Mouse (Mus musculus) left cerebral cortex, adult 2 months (tissue): Measurements from ENCODE around the gene Atpaf1. TPM values are rescaled to one million over a fixed set of nuclear protein-coding genes. Genes with fewer than 3 reads are reported as not detected.

Experiments used
- DNase-seq, 2 experiments: peaks; one replicate each; pipeline ENCODE4 v3.0.0; 2021 to 2022; ENCODE audit warnings: low spot score in 2 of 2, mixed read lengths in 1 of 2; ENCODE audit errors: extremely low spot score in 1 of 2
- H3K27ac ChIP-seq: fragments of 200-600 bp; 2 replicates; pipeline ENCODE4 v1.8.1; 2022
- H3K4me3 ChIP-seq: fragments of 200-600 bp; 2 replicates; pipeline ENCODE4 v1.8.1; 2022
- CTCF ChIP-seq: fragments of 200-600 bp; IDR thresholded peaks from 2 replicates; pipeline ENCODE4 v1.8.1; 2022; ENCODE audit warnings: antibody characterized with exemption, mild to moderate bottlenecking, moderate library complexity
- intact Hi-C: fragments of 180-260 bp; cut with DNase I; formaldehyde crosslinking; loops from one replicate; pipeline ENCODE4 v1.15.1; 2025
- total RNA-seq, 2 experiments: library from RNA; stranded (reverse); gene quantifications; 2 replicates each; pipeline ENCODE4 v1.2.3; 2021

Atpaf1 gene
- total RNA-seq, 2 experiments from 2014 or later: 74.6 to 74.8 TPM

GRCm38 (mm10) chr4:115855100-115855499 is 70.5 kb downstream of the Atpaf1 start:
- DNase-seq: no peak
- Histone ChIP-seq H3K4me3 (no peak overlapping the region), H3K27ac (no peak overlapping the region)
- intact Hi-C loops: no loop called here
- no peak for TF ChIP-seq CTCF

- TF ChIP-seq CTCF: no peak
- Histone ChIP-seq H3K27ac (no peak overlapping the region), H3K4me3 (no peak overlapping the region)
- intact Hi-C loops: no loop called here
- no peak for DNase-seq
Measured at GRCm38 (mm10) chr4:115855609-115856008, 71.0 kb downstream of the Atpaf1 start.

GRCm38 (mm10) chr4:115856282-115856681 is 71.7 kb downstream of the Atpaf1 start:
- intact Hi-C loops: no loop called here
- H3K4me3 ChIP-seq: no peak overlapping the region
- H3K27ac ChIP-seq: no peak overlapping the region
- DNase-seq: no peak
- TF ChIP-seq CTCF: no peak

GRCm38 (mm10) chr4:115857293-115857883 is 72.8 kb downstream of the Atpaf1 start:
- no peak for DNase-seq
- no peak overlapping the region for H3K27ac ChIP-seq
- H3K4me3 ChIP-seq: no peak overlapping the region
- no peak for TF ChIP-seq CTCF
- intact Hi-C loops: no loop called here

- no peak for DNase-seq
- Histone ChIP-seq H3K27ac (no peak overlapping the region), H3K4me3 (no peak overlapping the region)
- intact Hi-C loops: no loop called here
- no peak for TF ChIP-seq CTCF
Measured at GRCm38 (mm10) chr4:115863352-115863751, 78.7 kb downstream of the Atpaf1 start.

- intact Hi-C loops: no loop called here
- no peak for DNase-seq
- TF ChIP-seq CTCF: no peak
Measured at GRCm38 (mm10) chr4:115863880-115864279, 79.3 kb downstream of the Atpaf1 start.

More at GRCm38 (mm10) chr4:115863880-115864279, 79.3 kb downstream of the Atpaf1 start:
- Histone ChIP-seq H3K27ac (no peak overlapping the region), H3K4me3 (no peak overlapping the region)

Other genes starting within 250 kb of the Atpaf1 start
- not detected for gene Cyp4a31, start 221.2 kb upstream of the Atpaf1 start, total RNA-seq
- gene Cyp4a32, start 183.8 kb upstream of the Atpaf1 start, total RNA-seq: not detected
- 1 to 10 TPM; 1.7 to 2.4 TPM for gene Cyp4b1, start 137.1 kb upstream of the Atpaf1 start, total RNA-seq
- gene Efcab14, start 47.1 kb upstream of the Atpaf1 start, total RNA-seq: 10 to 100 TPM; 50.7 to 52.5 TPM
- under 1 TPM in 1 of 2 experiments, not detected in 1; 0.75 TPM for gene Tex38, start 3.8 kb upstream of the Atpaf1 start, total RNA-seq
- gene Mob3c, start 43.3 kb downstream of the Atpaf1 start, total RNA-seq: 1 to 10 TPM; 4.0 to 4.4 TPM
- 10 to 100 TPM; 37.6 to 38.7 TPM for gene Mknk1, start 54.4 kb downstream of the Atpaf1 start, total RNA-seq
- gene Kncn, start 99.6 kb downstream of the Atpaf1 start, total RNA-seq: under 1 TPM; 0.45 to 0.70 TPM
- 1 to 10 TPM in 1 of 2 experiments, under 1 TPM in 1; 0.77 to 1.1 TPM for gene 6430628N08Rik, start 105.9 kb downstream of the Atpaf1 start, total RNA-seq
- not detected for gene Dmbx1, start 155.1 kb downstream of the Atpaf1 start, total RNA-seq
- 100 to 1,000 TPM; 100 to 103 TPM for gene Faah, start 233.1 kb downstream of the Atpaf1 start, total RNA-seq